Mouse (Mus musculus) forebrain, embryonic 16.5 days (tissue): ENCODE results near the gene Fgfr2. TPM values are rescaled to one million over a fixed set of nuclear protein-coding genes. Genes with fewer than 3 reads are reported as not detected.

ENCODE experiments used
- ATAC-seq: fragments of 200-750 bp; cut with Nextera tagmentation; 2 replicates; pipeline ENCODE4 v1.8.0; 2017; ENCODE audit warnings: mild to moderate bottlenecking, moderate library complexity
- H3K27ac ChIP-seq: fragments of 300-500 bp; sonication (generic); 2 replicates; pipeline ENCODE4 v1.5.1; 2014; ENCODE audit warnings: low read length, control low read depth
- H3K27me3 ChIP-seq: fragments of 300-500 bp; sonication (generic); replicated peaks from 2 replicates; pipeline ENCODE4 v1.6.1; 2014; ENCODE audit warnings: low read length; ENCODE audit not compliant: control insufficient read depth, insufficient read depth
- H3K36me3 ChIP-seq: fragments of 300-500 bp; sonication (generic); 2 replicates; pipeline ENCODE4 v1.6.1; 2014; ENCODE audit not compliant: control insufficient read depth, insufficient read depth
- H3K4me1 ChIP-seq: fragments of 300-500 bp; sonication (generic); replicated peaks from 2 replicates; pipeline ENCODE4 v1.6.1; 2014; ENCODE audit warnings: low read length; ENCODE audit not compliant: control insufficient read depth, insufficient read depth
- H3K4me2 ChIP-seq: fragments of 300-500 bp; sonication (generic); 2 replicates; pipeline ENCODE4 v1.6.1; 2014; ENCODE audit warnings: mild to moderate bottlenecking, low read length, control low read depth
- H3K4me3 ChIP-seq: fragments of 300-500 bp; sonication (generic); replicated peaks from 2 replicates; pipeline ENCODE4 v1.5.1; 2014; ENCODE audit warnings: mild to moderate bottlenecking, low read length, control low read depth
- H3K9ac ChIP-seq: fragments of 300-500 bp; sonication (generic); replicated peaks from 2 replicates; pipeline ENCODE4 v1.6.1; 2014; ENCODE audit warnings: low read depth, low read length, control low read depth
- H3K9me3 ChIP-seq: fragments of 300-500 bp; sonication (generic); 2 replicates; pipeline ENCODE4 v1.6.1; 2016; ENCODE audit warnings: low read length; ENCODE audit not compliant: control insufficient read depth
- WGBS: fragments of 180-500 bp; shearing (Covaris S2); extraction: QIAGEN DNeasy Blood & Tissue Kit; methylation state at CpG from one replicate; pipeline ENCODE4 v1.1.7; 2014; 5-methylcytosine and 5-hydroxymethylcytosine counted together
- polyA plus RNA-seq: library from polyadenylated mRNA; unstranded; fragments of >200 nt; fragmentation: Nextera tagmentation; extraction: Ambion mirVana; gene quantifications from 2 replicates; pipeline ENCODE4 v1.2.1, GENCODE M21; 2015

The Fgfr2 gene
- polyA plus RNA-seq, 1 experiment from 2014 or later, result 39.2 TPM

DNA sequence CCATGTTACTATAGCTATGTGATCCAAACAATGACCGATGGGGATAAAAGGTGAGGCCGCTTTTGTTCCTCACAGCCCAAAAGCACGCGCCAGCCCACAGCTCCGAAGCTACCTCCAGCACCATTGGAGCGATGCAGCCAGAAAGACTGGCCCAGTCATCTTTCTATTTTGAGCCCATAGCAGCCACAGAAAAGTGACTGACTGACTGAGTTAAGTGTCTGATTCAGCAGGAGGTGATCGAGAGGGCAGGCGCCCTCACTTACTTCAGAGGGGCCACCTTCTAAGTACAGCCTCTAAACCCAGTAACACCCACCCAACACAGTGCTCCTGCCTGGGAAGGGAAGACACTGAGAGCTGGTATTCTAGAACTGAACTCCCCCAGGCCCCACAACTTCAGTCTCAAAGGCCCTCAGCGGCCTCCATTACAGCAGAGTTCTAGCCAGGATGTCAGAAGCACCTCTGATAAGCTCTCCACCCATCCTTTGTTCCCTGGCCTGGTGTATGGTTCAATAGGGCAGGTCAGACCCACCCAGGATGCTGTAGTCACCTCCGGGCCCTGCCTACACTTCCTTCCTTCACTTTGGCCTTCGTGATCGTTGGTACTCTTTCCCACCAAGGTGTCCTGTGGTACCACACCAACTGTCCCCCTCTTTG lies 64.5 kb downstream of the Fgfr2 start:
- no peak overlapping the region for H3K9ac ChIP-seq
- WGBS, result 96% methylated on average over 12 of the region's 12 CpGs

GRCm38 (mm10) chr7:133056924-133057323 lies 66.2 kb downstream of the Fgfr2 start:
- Histone ChIP-seq H3K9me3 (no peaks in the 10 kb centered on the region), H3K36me3 (0 out of 2 replicates have a peak, but pooled peaks cover 2% of the 10 kb centered on the region), H3K4me3 (no peak overlapping the region), H3K27ac (no peak overlapping the region), H3K4me1 (peaks cover 19% of the 10 kb centered on the region), H3K27me3 (no peaks in the 10 kb centered on the region), H3K4me2 (no peak overlapping the region), H3K9ac (no peak overlapping the region)
- WGBS, result 89% methylated on average over 8 of the region's 8 CpGs
- no peak for ATAC-seq

More for the DNA sequence above, 64.5 kb downstream of the Fgfr2 start:
- no peak overlapping the region for H3K27ac ChIP-seq
- no peaks in the 10 kb centered on the region for H3K27me3 ChIP-seq
- H3K4me2 ChIP-seq, result no peak overlapping the region
- H3K4me1 ChIP-seq, result peaks cover 15% of the 10 kb centered on the region
- ATAC-seq, result no peak
- H3K4me3 ChIP-seq, result no peak overlapping the region
- H3K36me3 ChIP-seq, result 0 out of 2 replicates have a peak, but pooled peaks cover 2% of the 10 kb centered on the region
- H3K9me3 ChIP-seq, result no peaks in the 10 kb centered on the region

- H3K27ac ChIP-seq, result no peak overlapping the region
- no peak overlapping the region for H3K4me3 ChIP-seq
- no peaks in the 10 kb centered on the region for H3K9me3 ChIP-seq
- WGBS, result 90% methylated on average over 5 of the region's 5 CpGs
- H3K9ac ChIP-seq, result no peak overlapping the region
- ATAC-seq, result no peak
- H3K36me3 ChIP-seq, result 0 out of 2 replicates have a peak, but pooled peaks cover 2% of the 10 kb centered on the region
- peaks cover 9% of the 10 kb centered on the region for H3K4me1 ChIP-seq
- H3K27me3 ChIP-seq, result no peaks in the 10 kb centered on the region
- no peak overlapping the region for H3K4me2 ChIP-seq
Measured at GRCm38 (mm10) chr7:133054486-133054885, 68.7 kb downstream of the Fgfr2 start.

DNA sequence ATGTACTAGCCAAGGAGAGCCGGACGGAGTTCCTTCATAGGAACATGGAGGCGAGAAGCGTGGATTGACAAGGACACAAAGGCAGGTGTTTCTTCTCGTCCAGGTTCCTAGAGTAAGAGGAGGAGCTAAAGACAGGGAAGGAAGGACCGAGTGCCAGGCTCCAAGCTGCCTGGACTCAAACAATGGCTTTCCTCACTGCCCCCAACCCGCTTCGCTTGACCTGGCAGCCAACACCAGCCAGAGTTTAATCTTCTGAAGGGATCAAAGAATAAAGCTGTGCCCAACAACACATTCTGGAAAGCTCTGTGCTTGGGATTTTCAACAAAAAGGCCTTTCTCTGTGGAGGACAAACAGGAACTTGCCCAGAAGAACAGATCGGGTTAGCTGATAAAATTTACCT lies 69.4 kb downstream of the Fgfr2 start:
- Histone ChIP-seq H3K4me2 (no peak overlapping the region), H3K9me3 (no peaks in the 10 kb centered on the region), H3K36me3 (0 out of 2 replicates have a peak, but pooled peaks cover 2% of the 10 kb centered on the region), H3K27ac (no peak overlapping the region), H3K9ac (no peak overlapping the region), H3K4me1 (peaks cover 3% of the 10 kb centered on the region; the same call in 1 of the 2 replicates), H3K4me3 (no peak overlapping the region), H3K27me3 (no peaks in the 10 kb centered on the region)
- 63% methylated on average over 9 of the region's 9 CpGs for WGBS
- no peak for ATAC-seq

DNA sequence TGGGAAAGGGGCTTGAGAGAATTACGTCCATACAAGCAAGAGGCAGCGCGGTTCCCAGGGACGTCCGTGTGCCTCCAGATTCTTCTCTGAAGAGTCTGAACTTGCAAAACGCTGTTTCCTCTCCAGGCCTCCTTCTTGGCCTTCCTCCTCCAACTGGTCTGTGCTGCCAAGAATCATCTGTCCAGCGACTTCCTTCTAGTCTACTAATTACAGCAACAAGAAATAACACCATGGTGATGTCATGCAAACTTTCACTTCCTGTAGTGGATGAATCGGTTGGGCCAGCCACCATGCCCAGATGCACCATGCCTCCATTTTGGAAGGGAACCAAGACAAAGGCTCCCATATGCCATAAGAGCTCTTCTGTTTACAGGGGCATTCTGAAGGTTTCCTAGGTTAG lies 70.3 kb downstream of the Fgfr2 start:
- no peak overlapping the region for H3K27ac ChIP-seq

GRCm38 (mm10) chr7:133050681-133051080 lies 72.5 kb downstream of the Fgfr2 start:
- H3K9ac ChIP-seq, result no peak overlapping the region
- H3K4me1 ChIP-seq, result peaks cover 3% of the 10 kb centered on the region; the same call in 1 of the 2 replicates
- no peak overlapping the region for H3K27ac ChIP-seq
- no peak overlapping the region for H3K4me3 ChIP-seq
- no peaks in the 10 kb centered on the region for H3K27me3 ChIP-seq
- no peaks in the 10 kb centered on the region for H3K9me3 ChIP-seq
- H3K36me3 ChIP-seq, result 0 out of 2 replicates have a peak, but pooled peaks cover 2% of the 10 kb centered on the region
- no peak overlapping the region for H3K4me2 ChIP-seq
- no peak for ATAC-seq
- WGBS, result 86% methylated on average over 6 of the region's 6 CpGs

More for the DNA sequence above, 70.3 kb downstream of the Fgfr2 start:
- no peak overlapping the region for H3K9ac ChIP-seq
- peaks cover 3% of the 10 kb centered on the region; the same call in 1 of the 2 replicates for H3K4me1 ChIP-seq
- H3K4me3 ChIP-seq, result no peak overlapping the region
- no peaks in the 10 kb centered on the region for H3K9me3 ChIP-seq
- H3K4me2 ChIP-seq, result no peak overlapping the region
- WGBS, result 76% methylated on average over 8 of the region's 8 CpGs
- H3K27me3 ChIP-seq, result no peaks in the 10 kb centered on the region
- ATAC-seq, result no peak
- 0 out of 2 replicates have a peak, but pooled peaks cover 2% of the 10 kb centered on the region for H3K36me3 ChIP-seq

GRCm38 (mm10) chr7:133048085-133048630 lies 75.0 kb downstream of the Fgfr2 start:
- H3K36me3 ChIP-seq, result no peaks in the 10 kb centered on the region
- H3K4me3 ChIP-seq, result no peak overlapping the region
- peaks cover 3% of the 10 kb centered on the region; the same call in 1 of the 2 replicates for H3K4me1 ChIP-seq
- no peak overlapping the region for H3K4me2 ChIP-seq
- 84% methylated on average over 3 of the region's 3 CpGs for WGBS
- H3K9ac ChIP-seq, result no peak overlapping the region
- no peak for ATAC-seq
- no peaks in the 10 kb centered on the region for H3K9me3 ChIP-seq
- no peaks in the 10 kb centered on the region for H3K27me3 ChIP-seq
- no peak overlapping the region for H3K27ac ChIP-seq

DNA sequence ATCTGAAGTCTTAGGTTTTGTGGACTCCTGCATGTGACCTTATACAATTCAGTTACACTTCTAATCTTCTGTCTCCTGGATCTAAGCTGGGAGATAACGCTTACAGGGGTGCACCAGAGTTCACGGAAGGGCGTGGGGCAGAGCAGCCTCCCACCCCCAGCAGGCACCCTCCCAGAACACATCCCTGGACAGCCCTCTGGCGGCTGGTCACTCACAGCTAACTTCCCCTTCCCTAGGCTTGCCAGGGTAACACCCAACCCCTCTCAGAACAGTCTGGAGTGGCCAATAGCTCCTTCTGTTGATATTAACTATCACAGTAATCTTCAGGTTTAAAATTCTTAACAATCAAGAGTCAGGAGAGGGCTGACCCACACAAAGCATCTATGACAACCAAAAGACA lies 75.9 kb downstream of the Fgfr2 start:
- H3K9ac ChIP-seq, result no peak overlapping the region
- no peak overlapping the region for H3K4me3 ChIP-seq
- no peaks in the 10 kb centered on the region for H3K27me3 ChIP-seq
- H3K27ac ChIP-seq, result no peak overlapping the region
- H3K9me3 ChIP-seq, result no peaks in the 10 kb centered on the region
- H3K4me2 ChIP-seq, result no peak overlapping the region
- WGBS, result 93% methylated on average over 4 of the region's 4 CpGs
- no peak for ATAC-seq
- H3K4me1 ChIP-seq, result no peaks in the 10 kb centered on the region
- H3K36me3 ChIP-seq, result no peaks in the 10 kb centered on the region

DNA sequence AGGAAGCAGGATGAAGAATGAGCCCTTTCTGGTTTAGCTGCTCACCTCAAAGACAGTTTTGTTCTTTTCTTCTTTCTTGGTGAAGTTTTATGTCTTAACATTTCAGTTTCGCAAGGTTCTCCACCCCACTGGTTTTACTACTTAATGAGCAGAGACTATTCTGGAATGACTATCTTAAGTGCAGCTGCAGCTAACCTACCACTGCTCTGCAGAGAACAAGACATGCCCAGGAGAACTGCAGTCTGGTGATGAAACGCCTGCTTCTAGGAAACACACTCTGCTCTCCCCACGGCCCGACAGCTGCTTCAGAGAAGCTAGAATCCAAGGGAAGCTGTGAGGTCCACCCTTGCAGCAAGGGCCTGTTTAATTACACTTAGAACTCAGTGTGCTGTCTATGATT lies 78.4 kb downstream of the Fgfr2 start:
- Histone ChIP-seq H3K27ac (no peak overlapping the region), H3K4me1 (no peaks in the 10 kb centered on the region), H3K36me3 (no peaks in the 10 kb centered on the region), H3K9me3 (no peaks in the 10 kb centered on the region), H3K9ac (no peak overlapping the region), H3K27me3 (no peaks in the 10 kb centered on the region), H3K4me2 (no peak overlapping the region), H3K4me3 (no peak overlapping the region)
- ATAC-seq, result no peak
- 79% methylated on average over 4 of the region's 4 CpGs for WGBS
